Mouse (Mus musculus) gastrocnemius, postnatal 25 days (tissue): Measurements from ENCODE around the gene Sik3. TPM values are rescaled to one million over a fixed set of nuclear protein-coding genes. Genes with fewer than 3 reads are reported as not detected.

Experiments used
- DNase-seq: peaks from one replicate; pipeline ENCODE4 v3.0.0; 2022
- long read RNA-seq, 2 experiments: library from polyadenylated mRNA; stranded (forward); transcript quantifications; one replicate each; pipeline ENCODE4 v2.0.0; 2021
- total RNA-seq, 2 experiments: library from RNA; stranded (reverse); gene quantifications; 1 replicate in 1 of 2; 2 replicates in 1 of 2; pipeline ENCODE4 v1.2.3; 2021

Sik3 gene
- 10 to 100 TPM; 34.7 to 38.9 TPM for total RNA-seq
- long read RNA-seq, experiment 1, partial matches to known transcripts = 11 of 24 reads
- long read RNA-seq, experiment 1, other reads (novel, unspliced or antisense) = 13 of 24 reads
- long read RNA-seq, experiment 2, partial matches to known transcripts = 18 of 22 reads
- long read RNA-seq, experiment 2, other reads (novel, unspliced or antisense) = 4 of 22 reads

DNA sequence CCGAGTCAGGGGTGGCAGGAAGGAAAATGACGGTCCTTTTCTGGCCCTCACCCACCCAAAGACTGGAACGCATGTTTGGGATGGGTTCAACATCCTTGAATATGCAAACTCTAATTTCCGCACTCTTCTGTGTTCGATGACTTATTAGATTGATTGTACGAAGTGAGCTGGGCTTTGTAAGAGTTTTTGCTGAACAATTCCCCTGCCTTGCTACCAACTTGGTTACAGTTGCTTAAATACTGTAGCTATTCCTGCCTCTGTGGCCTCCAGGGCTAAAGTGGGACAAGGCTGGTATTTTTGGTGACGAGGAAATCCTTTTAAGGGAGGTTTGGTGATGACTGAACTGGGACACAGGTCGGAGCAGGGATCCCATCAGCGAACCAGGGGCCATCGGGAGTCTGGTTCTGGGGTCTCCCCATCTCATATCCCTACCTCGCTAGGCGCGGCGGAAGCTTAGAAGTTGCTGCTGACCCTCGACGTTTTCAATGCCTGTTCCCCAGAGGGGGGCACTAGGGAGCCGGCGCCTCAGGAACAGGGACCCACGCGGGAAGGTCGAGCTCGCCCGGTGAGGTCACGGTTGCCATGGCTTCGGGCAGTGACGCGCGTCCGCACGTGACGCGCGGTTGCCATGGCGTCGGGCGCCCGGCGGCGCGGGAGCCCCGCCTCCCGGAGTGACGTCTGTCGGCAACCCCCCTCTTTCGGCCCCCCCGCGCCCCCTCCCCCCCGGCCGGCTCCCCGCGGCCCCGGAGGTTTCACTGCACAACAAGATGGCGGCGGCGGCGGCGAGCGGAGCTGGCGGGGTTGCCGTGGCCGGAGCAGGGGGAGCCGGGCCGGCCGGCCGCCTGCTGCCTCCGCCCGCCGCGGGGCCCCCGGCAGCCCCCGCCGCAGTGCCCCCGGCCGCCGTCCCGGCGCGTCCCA lies at the start of gene Sik3, which contains the start of gene Pafah1b2:
Gene Sik3, plus strand, starts transcription at position 730 of the 918 bp plus-strand sequence.
Gene Pafah1b2, minus strand, starts transcription at position 600 of the 918 bp plus-strand sequence.
- DNase-seq = peak; percentile 94

DNA sequence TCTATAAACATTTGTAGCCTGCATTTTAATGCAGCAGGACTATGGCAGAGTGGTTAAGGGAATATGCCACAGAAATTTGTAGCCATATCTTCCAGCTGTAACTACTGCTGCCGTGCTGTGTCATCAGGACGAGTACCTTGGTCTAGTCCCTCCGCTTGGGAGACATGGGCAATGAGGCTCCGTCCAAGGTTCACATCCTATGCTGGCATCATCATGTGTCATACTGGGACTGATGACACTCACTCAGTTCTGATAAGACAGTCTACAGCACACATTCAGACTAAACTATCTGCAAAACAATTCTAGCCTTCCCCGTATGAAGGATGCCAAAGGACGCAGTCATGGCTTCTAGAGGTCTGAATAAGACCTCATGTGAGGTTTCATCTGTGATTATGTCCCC lies 49.0 kb upstream of the Sik3 start:
- no peak for DNase-seq

DNA sequence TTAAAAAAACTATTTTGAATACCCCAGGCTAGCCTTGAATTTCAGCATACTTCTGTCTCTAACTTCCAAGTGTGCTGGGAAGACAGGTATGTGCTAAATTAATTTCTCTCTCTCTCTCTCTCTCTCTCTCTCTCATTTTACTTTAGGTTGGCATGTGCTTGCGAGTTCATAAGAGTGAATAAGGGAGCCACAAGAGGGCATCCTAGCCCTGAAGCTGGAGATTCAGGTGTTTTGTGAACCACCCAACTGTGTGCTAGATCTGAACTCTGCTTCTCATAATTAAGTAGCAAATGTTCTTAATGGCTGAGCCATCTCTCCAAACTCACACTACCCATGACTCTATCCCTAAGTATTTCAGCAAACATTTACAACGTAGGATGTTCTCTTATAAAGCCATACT lies 35.7 kb upstream of the Sik3 start:
- DNase-seq = no peak

DNA sequence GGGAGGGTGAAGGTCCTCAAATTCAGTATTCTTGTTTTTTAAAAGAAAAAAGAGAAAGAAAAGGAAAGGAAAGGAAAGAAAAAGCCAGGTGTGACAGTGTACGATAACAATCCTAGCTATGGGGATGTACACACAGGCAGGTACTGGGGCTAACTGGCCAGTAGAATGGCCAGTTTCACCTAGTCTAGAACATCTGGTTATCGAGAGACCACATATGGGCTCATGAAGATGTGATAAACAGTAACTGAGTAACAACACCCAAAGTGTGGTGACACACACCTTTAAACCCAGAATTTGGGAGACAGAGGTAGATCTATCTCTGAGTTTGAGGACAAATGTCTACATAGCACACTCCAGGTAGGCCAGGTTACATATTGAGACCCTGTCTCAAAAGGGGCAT lies 32.8 kb upstream of the Sik3 start:
- DNase-seq = no peak

DNA sequence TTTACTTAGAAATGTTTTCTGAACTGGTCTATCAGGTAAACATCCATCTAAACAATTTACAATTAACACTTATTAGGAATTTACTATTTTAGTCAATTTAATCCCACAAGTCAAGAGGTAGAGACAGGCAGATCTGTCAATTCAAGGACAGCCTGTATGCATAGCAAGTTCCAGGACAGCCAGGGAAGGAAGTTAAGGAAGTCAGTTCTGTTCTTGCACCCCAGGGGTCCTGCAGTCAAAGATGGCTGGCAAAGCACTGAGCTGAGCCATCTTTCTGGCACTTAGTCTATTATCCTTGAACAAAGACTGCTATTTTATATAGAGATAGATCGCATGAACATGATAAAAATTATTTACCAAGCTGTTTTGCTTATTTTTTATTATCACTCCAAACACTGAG lies 32.0 kb upstream of the Sik3 start:
- no peak for DNase-seq

DNA sequence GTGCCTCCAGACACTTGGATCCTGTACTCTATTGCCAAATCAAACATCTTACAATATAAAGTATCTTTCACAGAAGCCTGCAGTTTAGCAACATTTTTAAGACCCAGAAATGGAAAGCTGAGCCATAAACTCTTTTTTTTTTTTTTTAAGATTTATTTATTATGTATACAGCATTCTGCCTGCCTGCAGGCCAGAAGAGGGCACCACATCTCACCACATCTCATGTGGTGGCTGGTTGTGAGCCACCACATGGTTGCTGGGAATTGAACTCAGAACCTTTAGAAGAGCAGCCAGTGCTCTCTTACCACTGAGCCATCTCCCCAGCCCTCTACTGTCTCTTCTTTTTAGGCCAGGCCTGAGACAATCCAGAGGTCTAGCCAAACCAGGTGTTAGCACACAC lies 31.3 kb upstream of the Sik3 start:
- no peak for DNase-seq

DNA sequence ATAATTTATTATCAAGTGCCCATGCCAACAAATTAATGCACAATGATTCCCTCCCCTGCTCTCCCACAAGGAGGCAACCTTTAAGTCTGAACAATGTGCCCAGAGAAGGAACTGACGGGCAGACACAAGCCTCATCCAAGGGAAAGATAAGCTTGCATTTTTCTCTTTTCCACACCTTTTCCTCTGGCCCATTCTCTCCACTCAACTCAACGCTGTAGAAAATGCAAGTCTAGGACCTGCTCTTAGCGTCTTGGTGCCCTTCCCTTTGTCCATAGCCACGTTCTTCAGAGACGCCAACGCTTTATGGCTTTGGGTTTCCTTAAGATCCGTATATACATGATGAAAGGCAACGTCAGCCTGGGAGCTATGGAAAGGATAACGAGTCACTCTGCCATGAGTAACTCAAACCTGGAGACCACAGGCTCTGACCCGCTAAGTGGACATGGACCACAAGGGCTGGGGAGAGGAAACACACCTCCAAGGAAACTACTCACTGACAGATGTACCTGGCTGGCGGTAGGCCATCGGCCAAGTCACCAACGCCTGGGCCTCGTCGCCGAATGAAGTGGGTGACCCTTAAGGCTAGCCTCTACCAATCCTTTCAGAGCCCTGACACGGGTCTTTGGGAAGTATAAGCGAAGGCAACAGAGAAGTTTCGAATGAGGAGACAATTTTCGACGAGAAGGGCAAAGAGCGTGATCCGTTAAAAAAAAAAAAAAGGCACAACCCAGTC lies 28.8 kb upstream of the Sik3 start:
- no peak for DNase-seq

DNA sequence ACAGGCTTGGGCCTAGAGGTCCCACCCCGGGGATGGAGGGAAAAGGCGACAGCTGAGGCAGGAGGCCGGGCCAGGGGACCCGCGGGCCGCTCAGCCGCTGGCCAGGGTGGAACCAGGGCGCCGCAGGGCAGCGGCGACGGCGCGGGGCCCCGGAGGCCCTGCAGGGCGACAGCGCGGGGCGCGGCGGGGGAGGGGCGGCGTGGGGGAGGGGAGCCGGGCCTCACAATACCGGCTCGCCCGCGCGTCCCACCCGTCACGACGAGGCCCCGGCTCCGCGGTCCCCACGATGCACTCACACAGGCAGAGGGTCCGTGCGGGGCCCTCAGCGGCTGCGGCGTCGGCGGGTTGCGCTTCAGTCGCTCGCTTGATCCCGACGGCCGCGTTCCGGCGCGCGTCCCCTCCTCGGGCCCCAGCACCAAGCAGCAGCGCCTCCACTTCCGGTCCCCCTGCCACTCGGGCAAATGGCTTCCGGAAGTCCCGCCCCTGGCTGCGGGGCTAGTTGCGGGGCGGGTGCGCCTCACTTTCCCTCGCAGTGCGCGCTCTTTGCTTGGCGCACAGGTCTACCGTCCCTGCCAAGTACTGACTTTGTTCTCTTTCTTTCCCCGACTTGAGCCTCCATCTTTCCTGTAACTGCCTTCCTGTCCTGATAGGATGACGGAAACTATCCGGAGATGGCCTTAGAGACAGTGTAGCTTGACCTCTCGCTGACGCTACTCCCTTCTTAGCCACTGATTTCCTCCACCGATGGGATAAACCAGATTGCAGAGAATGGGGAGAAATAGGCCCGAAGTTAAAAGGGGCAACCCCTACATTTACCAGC lies 28.0 kb upstream of the Sik3 start:
- peak; percentile 87 for DNase-seq

DNA sequence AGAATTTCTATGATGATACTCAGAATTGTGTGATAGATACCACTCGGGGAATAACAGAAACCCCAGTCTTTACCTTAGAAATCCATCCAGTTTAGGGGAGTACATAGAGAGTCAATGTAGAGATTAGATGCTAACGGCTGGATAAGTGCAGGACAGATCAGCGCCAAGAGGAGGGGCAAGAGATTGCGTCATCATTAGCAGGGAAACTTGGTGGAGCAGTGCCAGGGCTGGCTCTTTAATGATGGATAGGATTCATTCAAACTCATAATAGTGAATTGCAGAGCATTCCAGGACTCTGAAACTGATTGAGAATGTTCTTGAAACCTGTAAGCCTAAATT lies 27.4 kb upstream of the Sik3 start:
- DNase-seq = peak; percentile 44

DNA sequence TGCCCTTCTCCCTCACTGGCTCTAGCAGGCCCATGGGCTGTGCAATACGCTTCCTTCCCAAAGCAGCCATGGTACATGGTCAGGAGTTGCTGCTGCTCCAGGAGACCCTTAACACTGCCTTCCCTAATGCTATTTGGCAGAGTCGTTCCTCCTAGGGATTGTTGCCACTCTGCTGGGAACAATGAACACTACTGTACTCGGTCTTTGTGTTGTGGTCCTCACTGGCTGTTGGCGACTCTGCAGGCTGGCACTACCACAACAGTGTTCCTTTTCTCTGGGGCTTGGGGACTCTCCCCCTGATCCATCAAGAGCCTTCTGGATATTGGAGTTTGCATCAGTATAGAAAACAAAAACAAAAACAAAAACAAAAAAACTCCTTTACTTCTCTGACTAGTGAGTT lies 13.6 kb upstream of the Sik3 start:
- no peak for DNase-seq

DNA sequence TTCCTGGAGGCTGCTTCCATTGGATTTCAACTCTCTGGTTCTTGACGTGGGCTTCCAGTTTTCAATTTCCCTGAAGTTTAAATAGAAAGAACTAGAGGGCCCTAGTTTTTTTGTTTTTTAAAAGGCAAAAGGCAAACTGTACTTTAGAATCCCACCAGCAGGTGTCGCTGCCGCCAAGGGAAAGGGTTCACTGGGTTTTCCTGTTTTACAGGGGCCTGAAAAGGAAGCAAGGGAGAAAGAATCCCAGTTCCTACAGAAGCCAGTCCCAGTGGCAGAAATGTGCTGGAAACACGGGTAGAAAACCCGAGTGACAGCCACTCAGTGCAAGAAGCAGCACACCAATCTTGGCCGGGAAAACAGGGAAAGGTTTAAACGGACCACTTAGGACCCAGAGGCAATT lies 8.9 kb upstream of the Sik3 start:
- DNase-seq = peak; percentile 50

DNA sequence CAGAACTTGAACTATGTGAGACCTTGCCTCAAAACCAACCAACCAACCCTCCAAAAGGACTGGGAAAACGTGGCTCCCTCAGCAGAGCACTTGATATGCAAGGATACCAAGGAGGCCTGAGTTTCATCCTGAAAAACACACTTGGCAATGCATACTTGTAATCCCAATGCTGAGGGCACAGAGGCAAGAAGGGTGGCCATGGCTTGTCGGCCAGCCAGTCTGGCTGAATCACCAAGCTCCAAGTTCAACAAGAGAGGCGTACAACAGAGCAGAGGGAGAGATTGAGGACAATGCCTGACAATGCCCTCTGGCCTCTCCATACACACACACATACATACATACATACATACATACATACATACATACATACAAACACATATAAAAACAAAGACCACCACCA lies 8.1 kb upstream of the Sik3 start:
- DNase-seq = no peak

DNA sequence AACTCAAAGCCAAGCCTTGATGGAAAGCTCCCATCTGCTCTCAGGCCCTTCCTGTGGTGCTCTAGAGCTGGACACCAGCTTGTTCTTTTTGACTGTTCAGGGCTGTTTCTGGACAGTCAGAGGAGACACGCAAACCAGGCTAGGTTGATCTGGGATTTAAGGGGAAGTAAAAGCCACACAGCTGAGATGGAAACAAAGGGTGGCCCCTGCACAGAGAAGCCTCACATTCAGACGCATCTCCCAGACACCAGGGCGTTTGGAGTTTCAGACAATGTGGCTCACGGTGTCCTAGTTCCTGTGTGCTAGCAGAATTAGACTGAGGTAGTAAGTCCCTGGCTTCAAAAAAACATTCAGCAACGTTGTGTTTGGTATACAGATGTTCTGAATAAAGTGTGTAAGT lies 6.4 kb upstream of the Sik3 start:
- DNase-seq = no peak

DNA sequence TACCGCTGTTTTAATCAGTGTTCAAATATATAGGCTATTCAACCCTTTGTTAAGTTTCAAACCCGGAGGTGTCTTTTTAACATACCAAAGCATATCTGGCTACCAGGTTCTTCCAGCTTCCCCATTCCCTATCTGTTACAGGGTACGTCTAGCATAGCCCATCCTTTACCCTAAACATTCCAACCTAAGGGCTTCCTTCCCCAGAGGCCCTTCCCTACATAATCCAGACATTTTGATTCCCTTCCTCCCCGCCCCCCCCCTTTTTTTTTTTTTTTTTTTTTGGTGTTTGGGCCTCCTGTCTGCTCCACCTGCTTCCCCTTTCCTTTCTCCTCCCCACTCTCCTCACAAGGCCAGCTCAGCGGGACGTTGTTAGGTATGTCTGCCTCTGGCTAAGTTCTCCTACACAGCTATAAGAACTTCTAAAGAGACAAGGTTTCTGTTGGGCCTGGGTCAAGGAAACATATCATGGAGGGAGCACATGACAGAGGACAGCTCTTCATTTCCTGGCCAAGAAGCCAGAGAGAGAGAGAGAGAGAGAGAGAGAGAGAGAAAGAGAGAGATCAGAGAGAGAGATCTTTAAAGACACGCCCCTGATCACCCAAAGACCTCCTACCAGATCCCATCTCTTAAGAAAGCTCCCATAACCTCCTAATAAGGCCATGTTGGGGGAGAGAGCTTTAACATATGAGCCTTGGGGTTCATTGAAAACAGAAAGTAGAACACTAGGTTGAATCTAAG lies 3.5 kb upstream of the Sik3 start:
- DNase-seq = no peak

DNA sequence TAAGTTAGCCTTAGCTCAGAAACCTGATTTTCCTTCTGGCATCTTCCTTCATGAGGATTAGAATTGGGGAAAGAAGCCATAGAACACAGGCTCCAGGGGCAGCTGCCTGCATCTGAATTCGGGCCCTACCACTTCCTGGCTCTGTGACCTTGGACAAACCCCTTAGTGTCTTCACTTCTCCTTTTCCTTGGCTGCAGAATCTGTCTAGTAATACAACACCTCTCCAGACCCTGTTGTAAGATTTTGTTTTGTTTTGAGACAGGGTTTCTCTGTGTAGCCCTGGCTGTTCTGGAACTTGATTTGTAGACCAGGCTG lies 3.0 kb upstream of the Sik3 start:
- DNase-seq = no peak

DNA sequence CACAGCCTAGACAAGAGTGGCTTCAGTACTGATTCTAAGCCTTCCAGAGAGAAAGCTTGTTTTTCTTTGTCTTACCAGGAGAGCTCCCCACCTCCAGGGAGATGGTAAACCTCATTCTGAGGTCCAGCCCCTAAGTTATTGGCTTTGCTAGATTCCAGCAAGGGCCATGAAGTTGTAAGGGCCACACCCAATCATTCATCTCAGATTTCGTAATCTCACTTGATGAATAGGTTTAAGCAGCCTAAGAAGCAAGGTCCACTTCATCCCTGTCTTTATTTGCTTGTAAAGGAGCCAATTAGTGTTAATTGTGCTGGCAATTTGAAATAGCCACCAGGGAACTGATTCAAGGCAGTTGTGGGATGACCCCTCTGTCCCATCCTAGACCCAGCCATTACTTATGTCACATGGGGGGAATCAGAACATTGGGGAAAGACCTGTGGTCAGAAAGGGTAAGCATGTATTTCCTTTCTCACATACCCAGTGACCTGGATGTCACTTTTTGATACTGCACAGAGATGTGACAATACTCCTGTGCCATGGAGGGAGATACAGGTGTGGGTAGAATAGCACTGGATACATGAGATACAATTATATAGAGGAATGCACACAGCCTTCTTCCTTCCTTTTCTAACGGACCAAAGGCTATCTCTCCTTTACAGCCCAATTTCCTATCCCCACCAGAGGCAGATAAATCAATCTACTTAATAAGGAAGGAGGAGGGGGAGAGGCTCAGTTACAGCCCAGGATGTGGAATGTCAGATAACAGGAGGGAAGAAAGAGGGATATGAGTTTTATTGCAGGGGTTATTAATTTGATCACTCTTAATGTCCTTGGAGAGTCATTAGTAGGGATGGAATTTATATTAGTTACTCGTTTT lies 1.3 kb upstream of the Sik3 start:
- DNase-seq = no peak

DNA sequence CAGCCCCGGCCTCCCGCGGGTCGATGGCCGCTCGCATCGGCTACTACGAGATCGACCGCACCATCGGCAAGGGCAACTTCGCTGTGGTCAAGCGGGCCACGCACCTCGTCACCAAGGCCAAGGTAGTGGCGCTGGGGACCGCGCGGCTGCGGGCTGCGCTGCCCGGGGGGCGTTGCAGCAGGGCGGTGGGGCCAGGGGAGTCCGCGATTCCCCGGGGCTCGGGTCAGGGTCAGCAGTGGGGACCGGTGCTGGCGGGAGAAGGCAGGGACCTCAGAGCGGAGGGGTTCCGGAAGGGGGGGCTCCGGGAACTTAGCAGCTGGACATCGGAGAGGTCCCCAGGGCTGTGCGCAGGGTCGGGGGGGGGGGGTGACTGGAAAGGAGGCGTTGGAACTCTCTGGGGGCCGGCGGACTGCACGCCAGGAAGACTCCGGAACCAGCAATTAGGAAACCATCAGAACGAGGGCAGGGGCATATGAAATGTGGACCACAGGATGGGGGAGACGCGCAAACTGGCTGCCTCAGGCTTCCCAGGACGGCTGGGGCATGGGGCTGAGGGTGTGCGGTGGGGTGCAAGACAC lies 478 bp downstream of the Sik3 start:
- DNase-seq = peak; percentile 64

DNA sequence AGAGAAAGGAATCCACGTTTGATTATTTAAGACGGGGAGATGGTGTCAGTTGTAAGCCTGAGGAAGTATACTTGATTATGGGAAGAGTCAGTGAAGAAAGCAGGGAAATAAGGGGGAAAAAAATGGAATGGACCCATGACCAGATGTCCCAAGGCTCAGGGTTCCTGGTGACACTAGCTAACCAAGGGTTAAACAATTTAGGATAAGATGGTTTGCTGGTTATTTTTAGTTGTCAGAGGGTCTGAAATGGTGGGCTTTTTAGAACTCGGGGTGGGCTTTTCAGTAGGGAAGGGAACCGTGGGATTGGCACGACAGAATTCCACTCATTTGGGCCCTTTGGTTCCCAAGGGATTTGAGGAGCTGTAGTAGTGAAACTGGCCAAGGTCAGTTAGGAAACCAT lies 996 bp downstream of the Sik3 start:
- no peak for DNase-seq

DNA sequence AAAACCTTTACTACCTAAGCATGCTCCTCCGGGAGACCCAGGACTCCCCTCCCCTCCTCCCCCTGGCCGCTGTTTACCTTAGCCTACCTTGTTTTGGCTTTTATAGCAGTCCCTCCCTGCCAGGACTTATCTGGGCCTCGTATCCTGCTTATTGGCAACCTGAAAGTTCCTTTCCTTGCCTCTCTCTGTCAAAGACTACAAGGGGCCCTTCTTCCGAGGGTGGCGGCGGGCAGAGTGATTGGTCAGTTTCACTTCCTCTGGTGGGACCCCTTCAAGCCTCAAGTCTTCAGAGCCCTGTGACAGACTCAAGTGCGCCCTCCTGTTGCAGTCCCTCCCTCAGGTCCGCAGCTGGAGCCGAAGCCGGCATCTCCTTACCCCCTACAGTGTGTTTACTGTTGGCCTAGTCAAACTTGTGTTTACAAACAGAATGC lies 1.6 kb downstream of the Sik3 start:
- no peak for DNase-seq

DNA sequence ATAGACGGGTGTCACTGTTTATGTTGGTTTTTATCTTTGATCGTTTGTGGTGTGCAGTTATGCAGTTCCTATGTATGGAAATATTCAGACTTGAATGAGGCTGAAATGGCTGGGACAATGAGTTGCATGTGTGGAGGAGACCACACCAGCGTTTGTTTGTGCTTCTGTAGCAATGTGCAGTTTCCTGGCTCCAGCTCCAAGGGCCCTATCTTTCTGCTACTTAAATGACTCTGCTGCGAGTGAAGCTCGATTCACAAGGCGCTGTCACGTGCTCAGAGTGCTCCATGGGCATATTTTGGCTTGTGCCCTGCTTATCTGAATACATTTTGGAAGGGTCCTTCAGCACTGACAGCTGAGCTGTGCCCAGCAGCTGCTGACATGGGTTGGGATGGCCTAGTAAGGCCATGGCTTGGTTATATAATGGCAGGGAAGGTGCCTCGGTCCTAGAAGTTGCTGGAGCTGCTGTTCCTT lies 2.5 kb downstream of the Sik3 start:
- peak; percentile 71 for DNase-seq
